In the genomic region with DNA sequence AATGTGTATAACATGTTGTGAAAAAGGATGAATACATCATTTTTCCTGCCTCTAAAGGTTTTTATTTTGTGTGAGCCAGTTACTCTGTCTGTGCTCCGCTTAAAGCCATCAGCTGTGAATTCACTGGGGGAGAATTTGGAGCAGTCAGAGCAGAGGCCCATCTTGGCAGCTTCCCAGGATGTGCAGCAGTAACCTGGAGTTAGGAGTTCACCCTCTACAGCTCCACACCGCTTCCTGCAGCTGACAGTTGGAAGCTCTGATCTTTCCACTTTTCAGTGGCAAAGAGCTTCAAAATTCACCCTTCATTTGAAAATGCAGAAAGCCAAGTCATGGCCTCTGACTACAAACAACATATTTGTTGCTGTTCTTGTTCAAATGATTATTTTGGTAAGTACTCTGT, we compare ENCODE assay signal across 8 mouse cellular contexts.
DNase-seq lines count a peak whose midpoint lies in the region; ATAC-seq and TF ChIP-seq lines count a peak whose summit lies in the region.

No protein-coding gene starts in this region.

- WGBS in hindbrain, postnatal 0 days = 38% methylated on average over 2 of the region's 2 CpGs
- 38% methylated on average over 2 of the region's 2 CpGs for WGBS in hindbrain, embryonic 16.5 days
- 53% methylated on average over 2 of the region's 2 CpGs for WGBS in kidney, embryonic 15.5 days
- WGBS in hindbrain, embryonic 14.5 days = 41% methylated on average over 2 of the region's 2 CpGs

- no peaks in the 10 kb centered on the region for H3K4me1 ChIP-seq in hindbrain, postnatal 0 days (ENCODE audit: insufficient read depth, low read length)
- peaks cover 7% of the 10 kb centered on the region for H3K4me1 ChIP-seq in hindbrain, embryonic 16.5 days (ENCODE audit: control insufficient read depth, insufficient read depth, low read depth, low read length)
- H3K4me1 ChIP-seq in kidney, embryonic 15.5 days = peaks cover 4% of the 10 kb centered on the region; the same call in 1 of the 2 replicates
- peaks cover 10% of the 10 kb centered on the region; the same call in 1 of the 2 replicates for H3K4me1 ChIP-seq in hindbrain, embryonic 14.5 days (replicated peaks; ENCODE audit: control insufficient read depth, insufficient read depth, low read length)

- H3K9me3 ChIP-seq in hindbrain, postnatal 0 days (ENCODE audit: low read length) = no peaks in the 10 kb centered on the region
- no peaks in the 10 kb centered on the region for H3K9me3 ChIP-seq in hindbrain, embryonic 16.5 days (ENCODE audit: control insufficient read depth, low read length)
- H3K9me3 ChIP-seq in kidney, embryonic 15.5 days (replicated peaks) = no peaks in the 10 kb centered on the region
- H3K9me3 ChIP-seq in hindbrain, embryonic 14.5 days (ENCODE audit: control insufficient read depth, low read length) = no peaks in the 10 kb centered on the region

- TF ChIP-seq CTCF in hindbrain, postnatal 0 days (IDR thresholded peaks at IDR 0.05; ENCODE audit: low read depth) = no peak

- H3K4me3 ChIP-seq in hindbrain, postnatal 0 days (ENCODE audit: low read length) = no peak overlapping the region
- H3K4me3 ChIP-seq in hindbrain, embryonic 16.5 days (ENCODE audit: low read length) = no peak overlapping the region
- H3K4me3 ChIP-seq in kidney, embryonic 15.5 days (replicated peaks) = no peak overlapping the region
- H3K4me3 ChIP-seq in hindbrain, embryonic 14.5 days (replicated peaks; ENCODE audit: low read length) = no peak overlapping the region

- peak; percentile 75 for DNase-seq in hindbrain, postnatal 0 days (ENCODE audit: low spot score)
- DNase-seq in NIH3T3 (ENCODE audit: low read depth) = peak; percentile 37
- peak; percentile 45 to 72 for DNase-seq in cerebellum, postnatal 25 days
- DNase-seq in spleen, postnatal 14 days (ENCODE audit: low spot score in 2 of 2) = no peak
- no peak for DNase-seq in hindbrain, embryonic 14.5 days (ENCODE audit: low spot score)
- DNase-seq in spleen, postnatal 10 days (ENCODE audit: low spot score in 2 of 2) = no peak

- no peaks in the 10 kb centered on the region for H3K27me3 ChIP-seq in hindbrain, postnatal 0 days (ENCODE audit: insufficient read depth, low read length)
- no peaks in the 10 kb centered on the region for H3K27me3 ChIP-seq in hindbrain, embryonic 16.5 days (replicated peaks; ENCODE audit: control insufficient read depth, insufficient read depth, low read length)
- H3K27me3 ChIP-seq in kidney, embryonic 15.5 days = no peaks in the 10 kb centered on the region
- no peaks in the 10 kb centered on the region for H3K27me3 ChIP-seq in hindbrain, embryonic 14.5 days (ENCODE audit: control insufficient read depth, insufficient read depth, low read length)

- H3K4me2 ChIP-seq in hindbrain, postnatal 0 days (ENCODE audit: low read depth, low read length) = no peak overlapping the region
- H3K4me2 ChIP-seq in hindbrain, embryonic 16.5 days (ENCODE audit: low read length) = no peak overlapping the region
- H3K4me2 ChIP-seq in kidney, embryonic 15.5 days = no peak overlapping the region
- H3K4me2 ChIP-seq in hindbrain, embryonic 14.5 days (replicated peaks) = no peak overlapping the region

- H3K9ac ChIP-seq in hindbrain, postnatal 0 days (replicated peaks; ENCODE audit: low read length) = no peak overlapping the region
- no peak overlapping the region for H3K9ac ChIP-seq in hindbrain, embryonic 16.5 days (ENCODE audit: low read depth, low read length)
- no peak overlapping the region for H3K9ac ChIP-seq in kidney, embryonic 15.5 days
- no peak overlapping the region for H3K9ac ChIP-seq in hindbrain, embryonic 14.5 days

- no peak overlapping the region for H3K27ac ChIP-seq in hindbrain, postnatal 0 days
- no peak overlapping the region for H3K27ac ChIP-seq in hindbrain, embryonic 16.5 days (ENCODE audit: low read depth, low read length)
- 0 out of 2 replicates have a peak overlapping the region, but pooled peaks have one; percentile 3 for H3K27ac ChIP-seq in kidney, embryonic 15.5 days
- no peak overlapping the region for H3K27ac ChIP-seq in hindbrain, embryonic 14.5 days

- H3K36me3 ChIP-seq in hindbrain, postnatal 0 days (ENCODE audit: insufficient read depth, low read length) = no peaks in the 10 kb centered on the region
- no peaks in the 10 kb centered on the region for H3K36me3 ChIP-seq in hindbrain, embryonic 16.5 days (ENCODE audit: control insufficient read depth, insufficient read depth, low read length)
- no peaks in the 10 kb centered on the region for H3K36me3 ChIP-seq in kidney, embryonic 15.5 days
- H3K36me3 ChIP-seq in hindbrain, embryonic 14.5 days (replicated peaks; ENCODE audit: control insufficient read depth, insufficient read depth) = no peaks in the 10 kb centered on the region

- no peak for ATAC-seq in hindbrain, postnatal 0 days
- ATAC-seq in hindbrain, embryonic 16.5 days = no peak
- ATAC-seq in kidney, embryonic 15.5 days (replicated peaks; ENCODE audit: low FRiP score) = no peak
- ATAC-seq in hindbrain, embryonic 14.5 days (ENCODE audit: low FRiP score) = no peak

Comparison
In these comparisons a context has a peak if more than half of its experiments do, and no peak if none do; other contexts are left out.
1. DNase-seq: peak in hindbrain, postnatal 0 days (single experiment), NIH3T3 (single experiment) and cerebellum, postnatal 25 days (2 of 2); none in spleen, postnatal 14 days (0 of 2), hindbrain, embryonic 14.5 days (single experiment) and spleen, postnatal 10 days (0 of 2).